Mouse (Mus musculus) heart, embryonic 14.5 days (tissue): ENCODE data around the gene Prkcg. TPM values are rescaled to one million over a fixed set of nuclear protein-coding genes. Genes with fewer than 3 reads are reported as not detected.

Source experiments
- ATAC-seq: fragments of 200-750 bp; cut with Nextera tagmentation; 2 replicates; pipeline ENCODE4 v1.8.0; 2017; ENCODE audit warnings: low read depth, moderate TSS enrichment; ENCODE audit not compliant: insufficient number of reproducible peaks, insufficient read depth, low FRiP score
- H3K27ac ChIP-seq, 2 experiments: fragments of 200-500 bp in 1 of 2; fragments of 300-500 bp in 1 of 2; sonication (generic) in 1 of 2; replicated peaks in 1 of 2; 2 replicates each; pipeline ENCODE4 v1.5.1; 2012 to 2014; ENCODE audit warnings: low read depth in 2 of 2, low read length in 2 of 2, control low read depth in 1 of 2, mild to moderate bottlenecking in 1 of 2, mixed read lengths in 1 of 2; ENCODE audit not compliant: control insufficient read depth in 1 of 2, insufficient read depth in 1 of 2
- H3K27me3 ChIP-seq: fragments of 300-500 bp; sonication (generic); 2 replicates; pipeline ENCODE4 v1.6.1; 2014; ENCODE audit warnings: mild to moderate bottlenecking, low read length, control low read depth; ENCODE audit not compliant: control insufficient read depth, insufficient read depth
- H3K36me3 ChIP-seq: fragments of 300-500 bp; sonication (generic); 2 replicates; pipeline ENCODE4 v1.6.1; 2014; ENCODE audit warnings: mild to moderate bottlenecking, control low read depth, low read length, mixed read lengths; ENCODE audit not compliant: control insufficient read depth, insufficient read depth
- H3K4me1 ChIP-seq, 2 experiments: fragments of 200-500 bp in 1 of 2; fragments of 300-500 bp in 1 of 2; sonication (generic) in 1 of 2; 2 replicates each; pipeline ENCODE4 v1.6.1; 2012 to 2014; ENCODE audit warnings: low read length in 2 of 2, control low read depth in 1 of 2, mixed read lengths in 1 of 2; ENCODE audit not compliant: control insufficient read depth in 2 of 2, insufficient read depth in 2 of 2
- H3K4me2 ChIP-seq: fragments of 300-500 bp; sonication (generic); 2 replicates; pipeline ENCODE4 v1.6.1; 2014; ENCODE audit warnings: mild to moderate bottlenecking, low read length
- H3K4me3 ChIP-seq, 2 experiments: fragments of 200-500 bp in 1 of 2; fragments of 300-500 bp in 1 of 2; sonication (generic) in 1 of 2; 2 replicates each; pipeline ENCODE4 v1.5.1; 2012 to 2014; ENCODE audit warnings: low read length in 2 of 2, mild to moderate bottlenecking in 2 of 2, control low read depth in 1 of 2, low read depth in 1 of 2, moderate library complexity in 1 of 2; ENCODE audit not compliant: control insufficient read depth in 1 of 2, insufficient read depth in 1 of 2
- H3K9ac ChIP-seq: fragments of 300-500 bp; sonication (generic); 2 replicates; pipeline ENCODE4 v1.6.1; 2014; ENCODE audit warnings: mild to moderate bottlenecking, low read length
- H3K9me3 ChIP-seq: fragments of 300-500 bp; sonication (generic); 2 replicates; pipeline ENCODE4 v1.6.1; 2016; ENCODE audit warnings: low read length, control low read depth; ENCODE audit not compliant: control insufficient read depth
- WGBS: fragments of 180-500 bp; shearing (Covaris S2); extraction: QIAGEN DNeasy Blood & Tissue Kit; methylation state at CpG from one replicate; pipeline ENCODE4 v1.1.7; 2014; 5-methylcytosine and 5-hydroxymethylcytosine counted together
- polyA plus RNA-seq: library from polyadenylated mRNA; unstranded; fragments of >200 nt; fragmentation: Nextera tagmentation; extraction: Ambion mirVana; gene quantifications from 2 replicates; pipeline ENCODE4 v1.2.1, GENCODE M21; 2014

The Prkcg gene
- polyA plus RNA-seq, 1 experiment from 2014 or later, result 0.28 TPM

DNA sequence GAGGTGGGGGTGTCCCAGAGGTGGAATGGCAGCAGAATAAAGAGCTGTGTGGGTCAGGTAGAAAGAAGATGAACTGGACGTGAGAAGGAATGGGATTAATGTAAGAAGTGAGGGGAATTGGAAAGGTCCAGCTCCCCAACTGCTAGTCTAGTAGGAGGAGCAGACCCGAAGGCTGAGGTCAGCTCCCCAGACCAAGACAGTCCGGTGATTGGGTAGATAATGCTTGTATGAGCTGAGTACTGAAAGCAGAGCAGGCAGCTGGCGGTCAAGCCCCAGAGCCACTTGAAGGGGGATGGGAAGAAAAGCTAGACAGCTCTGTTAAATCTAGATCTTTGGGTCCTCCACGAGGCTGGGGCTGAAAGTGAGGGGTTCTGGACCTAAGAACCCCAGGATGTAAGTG, 44.6 kb downstream of the Prkcg start:
- peak overlapping the region; percentile 66 for H3K4me2 ChIP-seq
- H3K9me3 ChIP-seq, result no peaks in the 10 kb centered on the region
- no peaks in the 10 kb centered on the region for H3K36me3 ChIP-seq
- H3K4me3 ChIP-seq, result peak overlapping the region; percentile 38 to 39
- H3K27ac ChIP-seq, result no peak overlapping the region
- H3K9ac ChIP-seq, result no peak overlapping the region
- H3K27me3 ChIP-seq, result peaks cover 54% of the 10 kb centered on the region
- H3K4me1 ChIP-seq, result peaks cover 0 to 3% of the 10 kb centered on the region in 2 experiments; a peak in 1 of 4 replicates
- WGBS, result 4% methylated on average over 5 of the region's 5 CpGs
- no peak for ATAC-seq

DNA sequence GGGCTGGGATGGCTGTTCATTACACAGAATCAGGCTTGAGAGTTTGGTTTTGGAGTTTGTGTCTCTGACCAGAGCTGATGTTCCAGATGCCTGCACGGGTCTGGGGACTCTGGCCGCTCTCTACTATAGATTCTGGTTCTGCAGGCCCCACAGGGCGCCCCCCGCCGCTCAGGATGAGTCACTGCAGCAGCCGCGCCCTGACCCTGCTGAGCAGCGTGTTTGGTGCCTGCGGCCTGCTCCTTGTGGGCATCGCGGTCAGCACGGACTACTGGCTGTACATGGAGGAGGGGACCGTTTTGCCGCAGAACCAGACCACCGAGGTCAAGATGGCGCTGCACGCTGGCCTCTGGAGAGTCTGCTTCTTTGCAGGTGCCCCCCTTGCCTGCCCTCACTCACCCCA, 47.4 kb downstream of the Prkcg start:
- peaks cover 0 to 3% of the 10 kb centered on the region in 2 experiments; a peak in 1 of 4 replicates for H3K4me1 ChIP-seq
- no peak overlapping the region for H3K9ac ChIP-seq
- H3K27me3 ChIP-seq, result peaks cover 37% of the 10 kb centered on the region
- 53% methylated on average over 17 of the region's 17 CpGs for WGBS
- H3K27ac ChIP-seq, result no peak overlapping the region
- ATAC-seq, result no peak
- H3K36me3 ChIP-seq, result no peaks in the 10 kb centered on the region
- H3K9me3 ChIP-seq, result no peaks in the 10 kb centered on the region
- no peak overlapping the region for H3K4me3 ChIP-seq
- no peak overlapping the region for H3K4me2 ChIP-seq

GRCm38 (mm10) chr7:3338286-3338935, 49.4 kb downstream of the Prkcg start:
- no peak overlapping the region for H3K27ac ChIP-seq
- H3K4me2 ChIP-seq, result no peak overlapping the region
- H3K36me3 ChIP-seq, result no peaks in the 10 kb centered on the region
- peaks cover 17% of the 10 kb centered on the region for H3K27me3 ChIP-seq
- no peak for ATAC-seq
- WGBS, result 56% methylated on average over 11 of the region's 11 CpGs
- no peaks in the 10 kb centered on the region for H3K9me3 ChIP-seq
- no peaks in the 10 kb centered on the region; a peak in 1 of 4 replicates for H3K4me1 ChIP-seq
- no peak overlapping the region for H3K9ac ChIP-seq
- H3K4me3 ChIP-seq, result no peak overlapping the region

GRCm38 (mm10) chr7:3339010-3339409, 50.0 kb downstream of the Prkcg start:
- Histone ChIP-seq H3K4me2 (no peak overlapping the region), H3K27me3 (peaks cover 11% of the 10 kb centered on the region), H3K9ac (no peak overlapping the region), H3K9me3 (no peaks in the 10 kb centered on the region), H3K4me3 (no peak overlapping the region), H3K4me1 (no peaks in the 10 kb centered on the region), H3K36me3 (no peaks in the 10 kb centered on the region), H3K27ac (no peak overlapping the region)
- ATAC-seq, result no peak
- WGBS, result 80% methylated on average over 11 of the region's 11 CpGs

GRCm38 (mm10) chr7:3343861-3344260, 54.9 kb downstream of the Prkcg start:
- Histone ChIP-seq H3K4me3 (no peak overlapping the region), H3K27ac (no peak overlapping the region), H3K9me3 (no peaks in the 10 kb centered on the region), H3K27me3 (no peaks in the 10 kb centered on the region), H3K4me1 (no peaks in the 10 kb centered on the region), H3K36me3 (no peaks in the 10 kb centered on the region), H3K4me2 (no peak overlapping the region), H3K9ac (no peak overlapping the region)
- 80% methylated on average over 3 of the region's 3 CpGs for WGBS
- ATAC-seq, result no peak

GRCm38 (mm10) chr7:3345301-3345700, 56.3 kb downstream of the Prkcg start:
- Histone ChIP-seq H3K4me3 (no peak overlapping the region), H3K9ac (no peak overlapping the region), H3K9me3 (no peaks in the 10 kb centered on the region), H3K4me1 (no peaks in the 10 kb centered on the region), H3K27me3 (no peaks in the 10 kb centered on the region), H3K27ac (no peak overlapping the region), H3K36me3 (no peaks in the 10 kb centered on the region), H3K4me2 (no peak overlapping the region)
- ATAC-seq, result no peak
- 81% methylated on average over 3 of the region's 3 CpGs for WGBS

- Histone ChIP-seq H3K4me1 (no peaks in the 10 kb centered on the region), H3K9ac (no peak overlapping the region), H3K4me2 (no peak overlapping the region), H3K4me3 (no peak overlapping the region), H3K27me3 (no peaks in the 10 kb centered on the region), H3K27ac (no peak overlapping the region), H3K36me3 (no peaks in the 10 kb centered on the region), H3K9me3 (no peaks in the 10 kb centered on the region)
- no peak for ATAC-seq
- 45% methylated on average over 20 of the region's 20 CpGs for WGBS
Observed at GRCm38 (mm10) chr7:3347366-3348287, 58.6 kb downstream of the Prkcg start.
